Mouse (Mus musculus) neural tube, embryonic 12.5 days (tissue): ENCODE results near the gene Tpk1. TPM values are rescaled to one million over a fixed set of nuclear protein-coding genes. Genes with fewer than 3 reads are reported as not detected.
"Not testable (repeated sequence)": the region's sequence is repeated elsewhere in the genome, so short reads cannot be mapped to it uniquely, and the experiment has no call there.

Experiments
- ATAC-seq: fragments of 200-750 bp; cut with Nextera tagmentation; 2 replicates; pipeline ENCODE4 v1.8.0; 2017; ENCODE audit warnings: low read depth, mild to moderate bottlenecking, moderate TSS enrichment, moderate library complexity; ENCODE audit not compliant: low FRiP score
- H3K27ac ChIP-seq: fragments of 300-500 bp; sonication (generic); 2 replicates; pipeline ENCODE4 v1.5.1; 2016
- H3K27me3 ChIP-seq: fragments of 300-500 bp; sonication (generic); replicated peaks from 2 replicates; pipeline ENCODE4 v1.6.1; 2016; ENCODE audit warnings: mild to moderate bottlenecking
- H3K36me3 ChIP-seq: fragments of 300-500 bp; sonication (generic); 2 replicates; pipeline ENCODE4 v1.6.1; 2016; ENCODE audit warnings: mild to moderate bottlenecking
- H3K4me1 ChIP-seq: fragments of 300-500 bp; sonication (generic); 2 replicates; pipeline ENCODE4 v1.6.1; 2016
- H3K4me2 ChIP-seq: fragments of 300-500 bp; sonication (generic); replicated peaks from 2 replicates; pipeline ENCODE4 v1.6.1; 2016; ENCODE audit warnings: mild to moderate bottlenecking
- H3K4me3 ChIP-seq: fragments of 300-500 bp; sonication (generic); 2 replicates; pipeline ENCODE4 v1.5.1; 2016
- H3K9ac ChIP-seq: fragments of 300-500 bp; sonication (generic); 2 replicates; pipeline ENCODE4 v1.6.1; 2016; ENCODE audit warnings: mild to moderate bottlenecking
- H3K9me3 ChIP-seq: fragments of 300-500 bp; sonication (generic); 2 replicates; pipeline ENCODE4 v1.6.1; 2016; ENCODE audit warnings: mild to moderate bottlenecking
- WGBS: fragments of 180-500 bp; shearing (Covaris S2); methylation state at CpG from one replicate; pipeline ENCODE4 v1.1.7; 2016; 5-methylcytosine and 5-hydroxymethylcytosine counted together
- polyA plus RNA-seq: library from polyadenylated mRNA; unstranded; fragments of >200 nt; fragmentation: Nextera tagmentation; extraction: Ambion mirVana; gene quantifications from 2 replicates; pipeline ENCODE4 v1.2.1, GENCODE M21; 2016

Gene Tpk1
- polyA plus RNA-seq, 1 experiment from 2014 or later: 6.1 TPM

- Histone ChIP-seq H3K9me3 (no peaks in the 10 kb centered on the region), H3K36me3 (no peaks in the 10 kb centered on the region), H3K27me3 (no peaks in the 10 kb centered on the region), H3K4me3 (no peak overlapping the region), H3K27ac (no peak overlapping the region), H3K4me2 (no peak overlapping the region), H3K9ac (no peak overlapping the region), H3K4me1 (no peaks in the 10 kb centered on the region)
- WGBS: 80% methylated on average over 2 of the region's 2 CpGs
- ATAC-seq: no peak
These were observed 128.7 kb downstream of the Tpk1 start for GRCm38 (mm10) chr6:43537252-43537870.

DNA sequence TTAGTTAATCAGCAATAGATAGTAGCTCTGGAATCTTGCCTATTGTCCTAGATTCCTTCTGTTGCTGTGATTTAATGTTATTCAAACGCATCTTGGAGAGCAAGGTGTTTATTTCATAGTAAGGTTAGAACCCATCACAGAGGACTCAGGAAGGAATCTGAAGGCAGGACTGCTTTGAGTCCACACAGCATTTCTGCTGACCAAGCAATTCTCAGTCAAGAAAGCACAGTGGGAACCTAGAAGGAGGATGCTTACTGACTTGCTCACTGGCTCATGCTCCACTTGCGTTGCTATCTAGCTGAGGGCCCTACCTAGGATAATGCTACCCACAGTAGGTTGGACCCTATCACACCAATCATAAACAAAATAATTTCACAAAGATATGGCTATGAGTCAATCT is 130.6 kb downstream of the Tpk1 start:
- H3K4me2 ChIP-seq: no peak overlapping the region
- no peaks in the 10 kb centered on the region for H3K9me3 ChIP-seq
- H3K27me3 ChIP-seq: no peaks in the 10 kb centered on the region
- no peak overlapping the region for H3K4me3 ChIP-seq
- H3K36me3 ChIP-seq: no peaks in the 10 kb centered on the region
- no peak overlapping the region for H3K27ac ChIP-seq
- no peak for ATAC-seq
- H3K9ac ChIP-seq: no peak overlapping the region
- WGBS: 91% methylated on average over 2 of the region's 2 CpGs
- no peaks in the 10 kb centered on the region for H3K4me1 ChIP-seq

GRCm38 (mm10) chr6:43533323-43533722 is 132.8 kb downstream of the Tpk1 start:
- Histone ChIP-seq H3K36me3 (no peaks in the 10 kb centered on the region), H3K27me3 (no peaks in the 10 kb centered on the region), H3K4me2 (no peak overlapping the region), H3K27ac (no peak overlapping the region), H3K9ac (no peak overlapping the region), H3K4me3 (no peak overlapping the region), H3K4me1 (no peaks in the 10 kb centered on the region), H3K9me3 (no peaks in the 10 kb centered on the region)
- no peak for ATAC-seq

DNA sequence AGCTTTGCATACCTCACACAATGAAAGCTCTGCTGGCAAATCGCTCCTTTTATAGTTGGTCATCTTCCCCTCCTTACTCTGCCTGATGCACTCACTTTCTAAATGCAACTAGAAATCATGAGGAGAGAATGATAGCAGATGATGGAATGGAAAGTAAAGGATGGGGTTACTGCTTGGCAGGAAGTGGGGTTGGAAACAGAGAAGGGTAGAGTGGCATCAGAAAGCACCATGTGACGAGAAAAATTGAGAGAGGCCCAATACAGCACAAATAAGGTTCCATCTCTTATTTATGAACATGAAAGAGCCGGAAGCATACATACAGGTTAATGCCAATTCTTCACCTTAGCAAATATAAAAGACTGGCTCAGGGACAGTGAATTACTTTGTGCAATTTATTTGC is 133.3 kb downstream of the Tpk1 start:
- Histone ChIP-seq H3K27ac (no peak overlapping the region), H3K4me2 (no peak overlapping the region), H3K27me3 (no peaks in the 10 kb centered on the region), H3K9ac (no peak overlapping the region), H3K36me3 (no peaks in the 10 kb centered on the region), H3K4me3 (no peak overlapping the region), H3K4me1 (no peaks in the 10 kb centered on the region), H3K9me3 (no peaks in the 10 kb centered on the region)
- WGBS: 83% methylated on average over 3 of the region's 3 CpGs
- ATAC-seq: no peak

DNA sequence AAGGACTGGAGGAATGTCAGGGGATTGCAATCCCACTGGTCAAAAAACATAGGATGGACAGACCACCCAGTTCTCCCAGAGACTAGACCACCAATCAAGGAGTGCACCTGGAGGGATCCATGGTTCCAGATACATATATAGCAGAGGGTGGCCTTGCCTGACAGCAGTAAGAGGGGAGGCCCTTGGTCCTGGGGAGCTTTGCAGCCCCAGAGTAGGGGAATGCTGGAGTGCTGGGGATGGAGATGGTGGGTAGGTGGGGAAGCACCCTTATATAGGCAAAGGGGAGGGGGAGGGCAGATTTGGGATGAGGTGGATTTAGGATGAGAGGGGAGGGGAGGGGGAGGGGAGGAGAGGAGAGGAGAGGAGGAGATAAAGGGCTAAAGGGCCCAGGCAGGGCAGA is 134.1 kb downstream of the Tpk1 start:
- H3K4me3 ChIP-seq: no peak overlapping the region

DNA sequence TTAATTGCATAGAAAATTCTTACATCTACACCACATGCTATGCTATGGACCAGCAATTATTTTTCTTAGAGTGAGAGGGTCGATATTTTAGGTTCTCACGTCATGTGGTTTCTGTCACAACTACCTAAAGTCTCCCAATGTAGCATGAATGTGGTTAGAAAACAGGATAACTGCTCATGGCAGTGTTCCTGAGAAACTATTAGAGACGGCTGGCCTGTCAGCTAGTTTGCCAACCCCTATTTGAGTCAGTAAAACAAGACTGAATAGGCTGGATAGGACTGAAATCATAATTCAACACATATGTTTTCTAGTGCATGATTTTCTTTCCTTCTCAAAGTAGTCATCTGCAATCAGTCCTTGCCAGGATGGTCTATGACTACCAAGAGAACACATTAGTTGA is 137.1 kb downstream of the Tpk1 start:
- no peak overlapping the region for H3K9ac ChIP-seq
- no peaks in the 10 kb centered on the region for H3K4me1 ChIP-seq
- no peak for ATAC-seq
- no peak overlapping the region for H3K4me3 ChIP-seq
- no peaks in the 10 kb centered on the region for H3K36me3 ChIP-seq
- H3K9me3 ChIP-seq: no peaks in the 10 kb centered on the region
- H3K4me2 ChIP-seq: no peak overlapping the region
- WGBS: 80% methylated on average over 3 of the region's 3 CpGs
- H3K27ac ChIP-seq: no peak overlapping the region
- no peaks in the 10 kb centered on the region for H3K27me3 ChIP-seq

More for the DNA sequence above, 134.1 kb downstream of the Tpk1 start:
- Histone ChIP-seq H3K27ac (no peak overlapping the region), H3K9me3 (no peaks in the 10 kb centered on the region), H3K4me2 (no peak overlapping the region), H3K27me3 (no peaks in the 10 kb centered on the region), H3K36me3 (no peaks in the 10 kb centered on the region), H3K9ac (no peak overlapping the region), H3K4me1 (no peaks in the 10 kb centered on the region)
- ATAC-seq: no peak

GRCm38 (mm10) chr6:43525028-43525427 is 141.1 kb downstream of the Tpk1 start:
- Histone ChIP-seq H3K27ac (no peak overlapping the region), H3K4me2 (no peak overlapping the region), H3K9me3 (no peaks in the 10 kb centered on the region), H3K4me1 (no peaks in the 10 kb centered on the region), H3K27me3 (no peaks in the 10 kb centered on the region), H3K9ac (no peak overlapping the region), H3K36me3 (no peaks in the 10 kb centered on the region), H3K4me3 (no peak overlapping the region)
- no peak for ATAC-seq
- WGBS: 74% methylated on average over 2 of the region's 2 CpGs

GRCm38 (mm10) chr6:43522046-43522445 is 144.0 kb downstream of the Tpk1 start:
- Histone ChIP-seq H3K4me1 (no peaks in the 10 kb centered on the region), H3K9me3 (no peaks in the 10 kb centered on the region), H3K27ac (no peak overlapping the region), H3K27me3 (no peaks in the 10 kb centered on the region), H3K4me2 (no peak overlapping the region), H3K4me3 (no peak overlapping the region), H3K36me3 (no peaks in the 10 kb centered on the region), H3K9ac (no peak overlapping the region)
- 22% methylated on average over 1 of the region's 1 CpGs for WGBS
- no peak for ATAC-seq

DNA sequence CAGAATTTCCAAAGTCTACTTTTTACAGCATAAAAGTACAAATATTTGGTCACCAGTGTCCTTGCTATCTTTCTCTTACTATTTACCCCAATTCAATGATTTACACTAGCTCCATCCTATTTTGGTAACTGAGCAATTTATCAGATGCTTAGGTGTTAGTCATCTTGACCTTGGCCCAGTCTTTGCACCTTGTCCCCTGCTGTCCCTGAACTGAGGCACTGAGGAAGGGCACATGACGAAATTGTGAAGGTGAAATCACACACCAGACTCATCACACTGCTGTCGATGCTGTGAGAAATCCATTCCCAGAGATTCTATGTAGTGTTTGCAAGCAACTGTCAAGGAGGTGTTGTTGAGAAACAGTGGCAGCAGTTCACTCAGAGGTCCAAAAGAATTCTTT is 145.9 kb downstream of the Tpk1 start:
- 63% methylated on average over 2 of the region's 2 CpGs for WGBS
- Histone ChIP-seq H3K4me1 (no peaks in the 10 kb centered on the region), H3K9ac (no peak overlapping the region), H3K4me2 (no peak overlapping the region), H3K36me3 (no peaks in the 10 kb centered on the region), H3K4me3 (no peak overlapping the region), H3K27ac (no peak overlapping the region), H3K27me3 (no peaks in the 10 kb centered on the region), H3K9me3 (no peaks in the 10 kb centered on the region)
- ATAC-seq: no peak

- Histone ChIP-seq H3K36me3 (no peaks in the 10 kb centered on the region), H3K4me1 (no peaks in the 10 kb centered on the region), H3K27me3 (no peaks in the 10 kb centered on the region), H3K9me3 (no peaks in the 10 kb centered on the region), H3K27ac (no peak overlapping the region), H3K4me3 (no peak overlapping the region), H3K4me2 (no peak overlapping the region), H3K9ac (no peak overlapping the region)
- no peak for ATAC-seq
These were observed 147.7 kb downstream of the Tpk1 start for GRCm38 (mm10) chr6:43518378-43518777.

- H3K9ac ChIP-seq: no peak overlapping the region
- no peak overlapping the region for H3K4me2 ChIP-seq
- H3K36me3 ChIP-seq: no peaks in the 10 kb centered on the region
- no peak overlapping the region for H3K4me3 ChIP-seq
- H3K4me1 ChIP-seq: no peaks in the 10 kb centered on the region
- H3K27me3 ChIP-seq: no peaks in the 10 kb centered on the region
- H3K9me3 ChIP-seq: no peaks in the 10 kb centered on the region
- no peak overlapping the region for H3K27ac ChIP-seq
- WGBS: 81% methylated on average over 2 of the region's 2 CpGs
- ATAC-seq: no peak
These were observed 148.8 kb downstream of the Tpk1 start for GRCm38 (mm10) chr6:43517316-43517655.

- 88% methylated on average over 2 of the region's 2 CpGs for WGBS
- no peak for ATAC-seq
- no peak overlapping the region for H3K4me2 ChIP-seq
These were observed 149.3 kb downstream of the Tpk1 start for GRCm38 (mm10) chr6:43516593-43517315.

DNA sequence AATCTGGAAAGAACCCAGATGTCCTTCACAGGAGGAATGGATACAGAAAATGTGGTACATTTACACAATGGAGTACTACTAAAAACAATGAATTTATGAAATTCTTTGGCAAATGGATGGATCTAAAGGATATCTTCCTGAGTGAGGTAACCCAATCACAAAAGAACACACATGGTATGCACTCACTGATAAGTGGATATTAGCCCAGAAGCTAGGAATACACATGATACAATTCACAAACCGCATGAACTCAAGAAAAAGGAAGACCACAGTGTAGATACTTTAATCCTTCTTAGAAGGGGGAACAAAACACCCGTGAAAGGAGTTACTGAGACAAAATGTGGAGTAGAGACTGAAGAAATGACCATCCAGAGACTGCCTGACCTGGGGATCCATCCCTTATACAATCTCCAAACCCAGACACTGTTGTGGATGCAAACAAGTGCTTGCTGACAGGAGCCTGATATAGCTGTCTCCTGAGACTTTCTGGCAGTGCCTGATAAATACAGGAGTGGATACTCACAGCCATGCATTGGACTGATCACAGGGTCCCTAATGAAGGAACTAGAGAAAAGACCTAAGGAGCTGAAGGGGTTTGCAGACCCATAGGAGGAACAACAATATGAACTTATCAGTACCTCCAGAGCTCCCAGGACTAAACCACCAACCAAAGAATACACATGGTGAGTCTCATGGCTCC is 159.2 kb downstream of the Tpk1 start:
- not testable (repeated sequence) for H3K9me3 ChIP-seq

More at GRCm38 (mm10) chr6:43516593-43517315, 149.3 kb downstream of the Tpk1 start:
- no peak overlapping the region for H3K27ac ChIP-seq
- no peak overlapping the region for H3K9ac ChIP-seq
- no peaks in the 10 kb centered on the region for H3K27me3 ChIP-seq
- no peaks in the 10 kb centered on the region for H3K4me1 ChIP-seq
- H3K36me3 ChIP-seq: no peaks in the 10 kb centered on the region
- H3K4me3 ChIP-seq: no peak overlapping the region
- H3K9me3 ChIP-seq: no peaks in the 10 kb centered on the region

More for the DNA sequence above, 159.2 kb downstream of the Tpk1 start:
- H3K27ac ChIP-seq, H3K36me3 ChIP-seq, ATAC-seq, H3K4me2 ChIP-seq, H3K4me3 ChIP-seq, H3K9ac ChIP-seq, H3K4me1 ChIP-seq, H3K27me3 ChIP-seq: not testable (repeated sequence)
- WGBS: 88% methylated on average over 2 of the region's 2 CpGs
